Mouse (Mus musculus) myocyte (in vitro differentiated cells): ENCODE measurements around the gene Tmem201. TPM values are rescaled to one million over a fixed set of nuclear protein-coding genes. Genes with fewer than 3 reads are reported as not detected.

Source experiments
- H3K27me3 ChIP-seq: one replicate; pipeline ENCODE4 v1.6.1; 2011; ENCODE audit not compliant: control insufficient read depth, insufficient read depth, insufficient read length
- H3K36me3 ChIP-seq: one replicate; pipeline ENCODE4 v1.6.1; 2011; ENCODE audit not compliant: control insufficient read depth, insufficient read depth
- H3K4me2 ChIP-seq: one replicate; pipeline ENCODE4 v1.6.1; 2011; ENCODE audit warnings: low read depth, control low read depth
- H3K4me3 ChIP-seq: one replicate; pipeline ENCODE4 v1.5.1; 2011; ENCODE audit warnings: mild to moderate bottlenecking, control low read depth, moderate library complexity
- H3K79me2 ChIP-seq: one replicate; pipeline ENCODE4 v1.6.1; 2011; ENCODE audit not compliant: control insufficient read depth, insufficient read depth
- H3ac ChIP-seq: one replicate; pipeline ENCODE4 v1.6.1; 2011; ENCODE audit not compliant: control insufficient read depth, insufficient read length
- CEBPB ChIP-seq: IDR thresholded peaks from 2 replicates; pipeline ENCODE4 v1.6.1; 2011; ENCODE audit warnings: mild to moderate bottlenecking, moderate library complexity; ENCODE audit not compliant: poor library complexity, insufficient read depth, severe bottlenecking
- E2F4 ChIP-seq: IDR thresholded peaks from one replicate; pipeline ENCODE4 v1.6.1; 2011; ENCODE audit warnings: mild to moderate bottlenecking, control low read depth, moderate library complexity; ENCODE audit not compliant: insufficient read depth
- MAX ChIP-seq: IDR thresholded peaks from one replicate; pipeline ENCODE4 v1.6.1; 2011; ENCODE audit warnings: low read depth, mild to moderate bottlenecking, control low read depth
- MYOD1 ChIP-seq, 3 experiments: IDR thresholded peaks; one replicate each; pipeline ENCODE4 v1.6.1; 2011; ENCODE audit warnings: control low read depth in 2 of 3, low read depth in 2 of 3, mild to moderate bottlenecking in 2 of 3, moderate library complexity in 1 of 3; ENCODE audit not compliant: insufficient read length in 2 of 3, control insufficient read depth in 1 of 3
- MYOG ChIP-seq, 3 experiments: IDR thresholded peaks; one replicate each; pipeline ENCODE4 v1.6.1; 2011; ENCODE audit warnings: control low read depth in 2 of 3, low read depth in 2 of 3, mild to moderate bottlenecking in 2 of 3; ENCODE audit not compliant: insufficient read length in 2 of 3, control insufficient read depth in 1 of 3, insufficient read depth in 1 of 3
- POLR2A ChIP-seq: IDR thresholded peaks from one replicate; pipeline ENCODE4 v1.6.1; 2011; ENCODE audit warnings: low read depth, mild to moderate bottlenecking, control low read depth, moderate library complexity; ENCODE audit not compliant: insufficient read length
- POLR2AphosphoS2 ChIP-seq: IDR thresholded peaks from one replicate; pipeline ENCODE4 v1.6.1; 2011; ENCODE audit warnings: low read depth, control low read depth; ENCODE audit not compliant: insufficient read length
- REST ChIP-seq: IDR thresholded peaks from one replicate; pipeline ENCODE4 v1.6.1; 2011; ENCODE audit warnings: mild to moderate bottlenecking, control low read depth, moderate library complexity; ENCODE audit not compliant: insufficient read depth, insufficient read length
- SRF ChIP-seq: IDR thresholded peaks from one replicate; pipeline ENCODE4 v1.6.1; 2011; ENCODE audit warnings: low read depth; ENCODE audit not compliant: control insufficient read depth, insufficient read length
- TCF12 ChIP-seq: IDR thresholded peaks from one replicate; pipeline ENCODE4 v1.6.1; 2011; ENCODE audit warnings: mild to moderate bottlenecking, control low read depth; ENCODE audit not compliant: poor library complexity, insufficient read depth, severe bottlenecking
- TCF3 ChIP-seq: IDR thresholded peaks from one replicate; pipeline ENCODE4 v1.6.1; 2011; ENCODE audit warnings: low read depth, control low read depth; ENCODE audit not compliant: insufficient read length
- USF1 ChIP-seq: IDR thresholded peaks from one replicate; pipeline ENCODE4 v1.6.1; 2011; ENCODE audit warnings: low read depth, mild to moderate bottlenecking, control low read depth, moderate library complexity
- polyA plus RNA-seq: library from polyadenylated mRNA; unstranded; fragments of >200 nt; fragmentation: generic; extraction: Trizol; gene quantifications from one replicate; pipeline ENCODE4 v1.2.1, GENCODE M21; 2012; ENCODE audit warnings: missing spikeins

The Tmem201 gene
- polyA plus RNA-seq, 1 experiment: 31.1 TPM

- Histone ChIP-seq H3ac (no peak overlapping the region), H3K36me3 (no peaks in the 10 kb centered on the region)
- TF ChIP-seq REST (no peak), TCF3 (no peak), MYOG (IDR thresholded peaks at IDR 0.05; ENCODE audit: control insufficient read depth in 1 of 3, insufficient read depth in 1 of 3, insufficient read length in 2 of 3, low read depth in 2 of 3) (peak in 1 of 3 experiments; percentile 18), USF1 (no peak), TCF12 (no peak), MYOD1 (IDR thresholded peaks at IDR 0.05; ENCODE audit: control insufficient read depth in 1 of 3, insufficient read length in 2 of 3, low read depth in 2 of 3) (no peak), SRF (no peak), E2F4 (no peak), MAX (no peak), CEBPB (no peak), POLR2A (peak; percentile 71), POLR2AphosphoS2 (no peak)
Measured at GRCm38 (mm10) chr4:149675378-149676261, 62.2 kb downstream of the Tmem201 start.

DNA sequence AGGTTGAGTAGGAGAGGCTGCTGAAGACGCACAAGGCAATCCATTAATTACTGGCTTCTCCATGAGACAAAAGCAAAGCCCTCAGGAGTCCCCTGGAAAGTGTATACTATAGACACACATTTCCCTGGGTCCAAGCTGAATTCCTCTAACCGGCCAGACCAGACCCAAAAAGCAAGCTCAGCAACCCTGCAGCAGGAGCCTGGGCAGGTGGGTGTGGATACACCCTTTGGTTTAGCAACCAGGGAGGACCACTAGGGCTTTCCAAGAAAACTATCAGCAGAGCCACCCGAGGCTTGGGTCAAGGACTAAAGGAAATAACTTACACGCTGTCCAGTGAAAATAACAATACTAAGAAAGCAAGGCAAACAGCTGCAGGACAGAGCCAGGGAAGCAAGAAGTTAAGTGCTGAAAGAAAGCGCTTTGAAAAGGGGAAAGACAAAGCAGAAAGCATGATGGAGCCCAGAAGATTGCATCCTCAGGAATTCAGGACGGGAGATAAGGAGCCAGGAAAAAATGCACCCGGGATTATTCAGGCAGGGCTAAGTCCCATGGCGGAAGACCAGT is 62.9 kb downstream of the Tmem201 start:
- Histone ChIP-seq H3K36me3 (no peaks in the 10 kb centered on the region), H3K27me3 (peaks cover 4% of the 10 kb centered on the region), H3K4me2 (peak overlapping the region; percentile 62), H3K79me2 (no peaks in the 10 kb centered on the region), H3K4me3 (peak overlapping the region; percentile 19), H3ac (no peak overlapping the region)
- TF ChIP-seq MYOG (IDR thresholded peaks at IDR 0.05; ENCODE audit: control insufficient read depth in 1 of 3, insufficient read depth in 1 of 3, insufficient read length in 2 of 3, low read depth in 2 of 3): no peak
- TF ChIP-seq POLR2A: no peak
- no peak for TF ChIP-seq MAX
- no peak for TF ChIP-seq TCF3
- TF ChIP-seq USF1: no peak
- no peak for TF ChIP-seq MYOD1 (IDR thresholded peaks at IDR 0.05; ENCODE audit: control insufficient read depth in 1 of 3, insufficient read length in 2 of 3, low read depth in 2 of 3)
- TF ChIP-seq REST: no peak
- TF ChIP-seq TCF12: no peak
- no peak for TF ChIP-seq SRF
- no peak for TF ChIP-seq CEBPB
- no peak for TF ChIP-seq POLR2AphosphoS2
- no peak for TF ChIP-seq E2F4

More at GRCm38 (mm10) chr4:149675378-149676261, 62.2 kb downstream of the Tmem201 start:
- H3K4me2 ChIP-seq: peak overlapping the region; percentile 62
- H3K79me2 ChIP-seq: no peaks in the 10 kb centered on the region
- peaks cover 4% of the 10 kb centered on the region for H3K27me3 ChIP-seq
- peak overlapping the region; percentile 19 for H3K4me3 ChIP-seq

GRCm38 (mm10) chr4:149672747-149673146 is 65.1 kb downstream of the Tmem201 start:
- H3K79me2 ChIP-seq: no peaks in the 10 kb centered on the region
- H3K4me3 ChIP-seq: no peak overlapping the region
- no peaks in the 10 kb centered on the region for H3K36me3 ChIP-seq
- TF ChIP-seq MAX (no peak), REST (no peak), CEBPB (no peak), POLR2A (no peak)
- H3ac ChIP-seq: no peak overlapping the region
- H3K4me2 ChIP-seq: no peak overlapping the region
- no peaks in the 10 kb centered on the region for H3K27me3 ChIP-seq

DNA sequence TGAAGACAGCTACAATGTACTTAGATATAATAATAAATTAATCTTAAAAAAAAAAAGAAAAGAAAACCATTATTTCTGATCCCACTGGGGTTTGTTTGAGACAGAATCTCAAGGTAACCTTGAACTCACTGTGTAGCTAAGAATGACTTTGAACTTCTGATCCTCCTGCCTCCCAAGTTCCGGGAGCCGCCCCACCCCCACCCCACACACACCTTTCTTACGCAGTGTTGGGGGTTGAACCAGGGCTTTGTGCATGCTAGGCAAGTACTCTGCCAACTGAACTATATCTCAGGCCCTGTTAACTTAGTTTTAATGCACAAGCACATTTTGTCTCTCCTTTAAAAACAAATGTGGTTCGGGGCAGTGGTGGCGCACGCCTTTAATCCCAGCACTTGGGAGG is 66.7 kb downstream of the Tmem201 start:
- Histone ChIP-seq H3K36me3 (no peaks in the 10 kb centered on the region), H3K79me2 (no peaks in the 10 kb centered on the region), H3K4me2 (no peak overlapping the region), H3ac (no peak overlapping the region), H3K4me3 (no peak overlapping the region), H3K27me3 (no peaks in the 10 kb centered on the region)
- TF ChIP-seq MAX: no peak
- TF ChIP-seq TCF12: no peak
- TF ChIP-seq TCF3: no peak
- TF ChIP-seq E2F4: no peak
- no peak for TF ChIP-seq USF1
- TF ChIP-seq POLR2A: no peak
- no peak for TF ChIP-seq POLR2AphosphoS2
- TF ChIP-seq REST: no peak
- TF ChIP-seq SRF: no peak
- TF ChIP-seq MYOD1 (IDR thresholded peaks at IDR 0.05; ENCODE audit: control insufficient read depth in 1 of 3, insufficient read length in 2 of 3, low read depth in 2 of 3): no peak
- no peak for TF ChIP-seq MYOG (IDR thresholded peaks at IDR 0.05; ENCODE audit: control insufficient read depth in 1 of 3, insufficient read depth in 1 of 3, insufficient read length in 2 of 3, low read depth in 2 of 3)
- TF ChIP-seq CEBPB: no peak

- Histone ChIP-seq H3K79me2 (no peaks in the 10 kb centered on the region), H3K4me2 (no peak overlapping the region), H3ac (no peak overlapping the region), H3K4me3 (no peak overlapping the region), H3K36me3 (no peaks in the 10 kb centered on the region), H3K27me3 (no peaks in the 10 kb centered on the region)
- TF ChIP-seq USF1: no peak
- TF ChIP-seq TCF12: no peak
- no peak for TF ChIP-seq MYOG (IDR thresholded peaks at IDR 0.05; ENCODE audit: control insufficient read depth in 1 of 3, insufficient read depth in 1 of 3, insufficient read length in 2 of 3, low read depth in 2 of 3)
- TF ChIP-seq POLR2AphosphoS2: no peak
- no peak for TF ChIP-seq POLR2A
- TF ChIP-seq E2F4: no peak
Measured at GRCm38 (mm10) chr4:149665692-149666090, 72.2 kb downstream of the Tmem201 start.
